Mouse (Mus musculus) cerebellum, postnatal 14 days (tissue): ENCODE measurements at regions not wholly inside any gene's neighbourhood (a gene's known extent, or its start where the extent isn't known, plus 50 kb on each side); places are given as distances from the start of the nearest gene placed in this dataset.

Experiments used
- DNase-seq, 2 experiments: peaks; one replicate each; pipeline ENCODE4 v3.0.0; 2021; ENCODE audit warnings: mixed read lengths in 2 of 2

DNA sequence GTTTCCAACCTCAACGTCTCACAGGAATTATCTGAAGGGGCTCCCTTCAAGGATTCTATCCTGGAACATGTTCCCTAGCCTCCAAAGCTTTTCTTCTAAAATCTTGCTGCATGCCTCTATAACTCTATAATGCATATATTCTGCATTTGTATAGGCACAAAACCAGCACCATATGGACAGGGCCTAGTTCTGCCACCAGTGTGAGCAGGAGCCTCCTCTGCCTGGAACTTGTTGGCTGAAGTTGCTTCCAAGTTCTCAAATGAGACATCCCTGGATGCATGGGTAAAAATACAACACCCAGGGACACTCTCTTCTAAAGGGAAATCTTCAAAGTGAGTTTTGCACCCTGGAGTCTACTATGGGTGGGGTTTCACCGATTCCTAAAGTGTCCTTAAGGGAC lies 62.3 kb upstream of the Tenm4 start:
- no peak for DNase-seq

DNA sequence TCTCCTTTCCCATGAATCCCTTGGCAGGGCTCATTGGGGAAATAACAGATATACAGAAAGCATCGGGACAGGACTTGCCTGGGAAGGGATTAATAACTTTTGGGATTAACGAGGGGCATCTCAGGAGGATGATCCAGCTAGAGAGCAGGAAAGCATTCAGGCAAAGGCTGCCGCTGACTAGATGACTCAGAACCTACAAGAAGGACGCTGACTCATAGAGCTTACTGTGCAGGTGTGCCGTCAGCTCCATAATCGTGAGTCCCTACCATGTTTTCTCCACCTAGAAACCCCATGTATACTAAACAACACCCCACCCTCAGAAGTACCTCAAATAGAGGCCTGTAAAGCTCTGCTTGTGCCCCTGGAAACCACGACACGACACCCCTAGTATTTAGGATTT lies 50.9 kb upstream of the Tenm4 start:
- no peak for DNase-seq
